Mouse (Mus musculus) forelimb bud, embryonic 11.5 days (tissue): ENCODE results near the gene Olfr1347.
A peak's percentile ranks its signal among the peaks of the same experiment; 100 is the strongest.
"Not testable (repeated sequence)": the region's sequence is repeated elsewhere in the genome, so short reads cannot be mapped to it uniquely, and the experiment has no call there.

Experiments
- DNase-seq: peaks from one replicate; pipeline ENCODE4 v3.0.0-alpha.2; 2012; ENCODE audit warnings: low read depth, low spot score

The Olfr1347 gene

DNA sequence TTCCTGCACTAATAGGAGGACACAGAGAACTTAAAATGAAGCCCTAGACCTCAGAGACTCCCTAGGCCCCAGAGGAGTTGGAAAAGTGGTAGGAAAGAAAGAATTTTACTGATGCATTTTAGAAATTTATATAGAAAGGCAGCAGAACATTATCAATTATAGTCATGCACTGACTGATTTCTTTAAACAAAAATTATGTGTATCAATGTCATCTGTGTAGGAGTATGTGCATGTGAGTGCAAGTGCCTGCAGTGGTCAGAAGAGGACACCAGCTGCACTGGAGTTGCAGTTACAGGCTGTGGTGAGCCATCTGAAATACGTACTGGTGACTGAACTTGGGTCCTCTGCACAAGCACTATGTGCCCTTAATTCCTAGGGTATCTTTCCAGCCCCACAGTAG is at the start of gene Olfr1347:
TSS of gene Olfr1347 (minus strand) at position 101 of the 400 bp plus-strand sequence.
- DNase-seq = no peak

DNA sequence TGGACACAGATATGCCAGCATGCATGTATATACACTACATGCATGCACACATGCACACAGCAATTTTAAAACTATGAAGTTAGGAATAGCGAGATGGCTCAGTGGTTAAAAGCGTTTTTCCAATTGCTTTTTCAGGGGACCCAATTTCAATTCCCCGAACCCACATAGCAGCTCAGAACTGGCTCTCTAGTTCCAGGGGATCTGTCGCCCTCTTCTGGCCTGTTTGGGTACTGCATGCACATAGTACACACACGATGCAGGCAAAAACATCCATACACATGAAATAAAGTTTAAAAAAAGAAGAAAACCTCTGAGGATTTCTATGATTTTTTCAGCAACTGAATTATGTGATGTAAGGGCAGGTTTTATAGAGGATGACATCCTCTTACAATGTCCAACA is 26.6 kb upstream of the Olfr1347 start:
- DNase-seq = peak; percentile 4

DNA sequence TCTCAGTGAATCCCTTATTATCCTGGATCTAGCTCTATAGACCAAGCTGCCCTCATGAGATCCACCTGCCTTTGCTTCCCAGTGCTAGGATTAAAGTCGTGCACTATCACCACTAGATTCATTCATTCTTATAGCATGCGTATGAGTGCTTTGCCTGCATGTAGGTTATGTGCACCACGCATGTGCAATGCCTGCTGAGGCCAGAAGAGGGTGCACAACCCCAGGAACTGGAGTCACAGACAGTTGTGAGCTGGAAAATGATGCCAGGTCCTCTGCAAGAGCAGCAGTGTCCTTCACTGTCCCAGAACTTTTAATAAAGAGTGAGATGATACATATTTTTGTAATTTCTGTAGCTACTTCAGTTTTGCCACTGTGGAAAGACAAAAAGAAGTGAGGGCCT is 25.4 kb upstream of the Olfr1347 start:
- no peak for DNase-seq

DNA sequence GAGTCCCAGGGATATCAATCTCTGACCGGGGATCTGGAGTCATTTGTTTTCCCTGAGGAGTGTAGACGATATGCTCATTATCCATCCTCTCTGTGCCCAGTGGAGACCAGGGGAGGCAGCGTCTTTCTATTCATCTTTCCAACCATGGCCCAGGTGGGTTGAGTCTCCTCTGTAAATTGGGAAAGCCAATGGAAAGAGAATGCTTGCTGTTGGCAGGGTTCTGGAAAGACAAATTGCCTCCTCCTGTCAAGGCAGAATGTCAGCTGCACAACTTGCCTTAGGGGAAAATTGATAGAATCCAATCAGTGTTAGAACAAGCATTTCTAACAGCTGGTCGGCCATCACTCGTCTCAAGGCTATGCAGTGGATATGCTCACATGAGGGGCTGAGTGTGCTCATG is 23.3 kb upstream of the Olfr1347 start, which contains the start of gene Olfr1349:
TSS of gene Olfr1349 (minus strand) at position 101 of the 400 bp plus-strand sequence.
- no peak for DNase-seq

DNA sequence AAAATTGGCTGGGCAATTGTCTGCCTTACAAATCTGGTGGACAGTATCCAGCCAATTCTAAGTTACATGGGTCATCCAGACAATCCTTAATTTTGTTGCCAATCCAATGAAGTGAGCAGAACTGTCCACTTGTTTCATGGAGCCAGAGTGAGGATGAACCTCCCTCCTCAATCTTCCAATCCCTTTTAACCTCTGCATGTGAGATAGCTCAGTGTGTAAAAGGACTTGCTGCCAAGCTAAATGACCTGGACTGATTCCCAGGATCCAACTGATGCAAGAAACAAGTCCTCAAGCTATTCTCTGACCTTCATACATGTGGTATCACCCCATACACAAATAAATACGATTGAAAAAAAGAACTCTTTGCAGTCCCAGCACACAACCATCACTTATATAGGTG is 22.1 kb upstream of the Olfr1347 start:
- no peak for DNase-seq

DNA sequence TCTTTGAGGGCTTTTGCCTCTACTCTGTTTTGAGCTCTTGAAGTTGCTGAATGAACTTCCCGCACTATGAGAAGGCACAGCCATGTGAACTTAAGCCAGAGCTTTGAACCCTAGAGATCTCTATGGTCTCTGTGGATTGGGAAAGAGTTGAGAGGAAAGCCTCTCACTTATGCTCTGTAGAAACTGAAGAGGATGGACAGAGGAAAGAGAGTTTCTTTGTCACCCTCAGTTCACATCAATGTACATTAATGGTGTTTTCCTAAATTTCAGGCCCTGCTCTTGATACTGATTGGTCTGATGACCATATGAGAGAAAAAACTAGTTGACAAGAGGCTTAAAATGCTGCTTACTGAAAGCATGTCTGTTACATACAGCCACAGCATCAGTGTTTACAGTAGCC is 9.1 kb upstream of the Olfr1347 start, which contains the start of gene Olfr1348:
TSS of gene Olfr1348 (minus strand) at position 101 of the 400 bp plus-strand sequence.
- DNase-seq = no peak

DNA sequence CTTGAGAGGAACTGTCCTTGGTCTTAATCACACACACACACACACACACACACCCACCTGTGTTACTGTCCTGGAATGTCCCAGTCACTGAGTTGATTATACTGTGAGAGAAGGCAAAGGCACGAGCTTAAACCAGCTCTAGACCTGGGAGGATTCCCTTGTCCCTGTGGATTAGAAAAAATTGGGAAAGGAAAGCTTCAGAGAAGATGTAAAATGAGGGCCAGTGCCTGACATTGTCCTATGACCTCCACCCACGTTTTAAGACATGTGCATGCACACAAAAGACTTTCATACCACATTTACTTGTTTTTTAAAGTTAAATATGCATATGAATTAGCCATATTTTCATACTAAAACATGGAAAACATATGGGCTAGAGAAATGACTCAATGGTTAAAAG is 12.7 kb downstream of the Olfr1347 start, which contains the start of gene Olfr5:
TSS of gene Olfr5 (minus strand) at position 101 of the 400 bp plus-strand sequence.
- no peak for DNase-seq

DNA sequence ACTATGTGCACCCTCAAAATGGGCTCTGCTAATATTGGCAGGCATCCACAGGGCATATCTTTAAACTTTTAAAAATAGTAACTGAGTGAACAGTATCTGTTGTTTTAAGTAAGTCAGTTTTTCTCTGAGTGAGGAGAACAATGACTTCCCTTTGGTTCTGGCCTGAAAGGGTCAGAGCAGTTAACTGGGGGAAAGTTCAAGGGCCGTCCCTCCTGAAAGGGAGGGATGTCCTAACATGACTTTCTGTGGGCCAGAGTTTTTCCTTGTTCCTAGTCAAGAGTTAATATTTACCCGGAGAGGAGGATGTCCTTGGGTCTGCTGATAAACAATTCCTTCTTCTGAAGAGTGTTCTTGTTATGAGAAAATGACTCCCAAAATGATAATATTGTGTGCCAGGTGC is 21.9 kb downstream of the Olfr1347 start:
- not testable (repeated sequence) for DNase-seq

DNA sequence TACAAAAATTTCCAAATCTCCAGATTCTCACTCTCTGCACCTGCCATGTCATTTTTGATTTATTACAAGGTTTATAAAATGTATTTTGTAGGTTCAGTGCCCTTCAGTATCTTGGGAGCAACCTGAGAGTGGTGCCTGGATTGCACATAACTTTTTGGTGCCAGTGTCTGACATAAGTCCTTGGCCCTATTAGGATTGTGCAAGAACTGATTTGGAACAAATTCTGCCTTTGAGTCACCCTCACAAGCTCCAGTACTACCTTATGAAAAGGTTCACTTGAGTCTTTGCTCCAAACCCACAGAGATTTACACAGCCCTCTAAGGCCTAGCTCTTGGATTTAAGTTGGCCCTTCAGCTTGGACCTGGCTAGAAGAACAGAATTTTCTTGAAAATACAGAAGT is 32.6 kb downstream of the Olfr1347 start, which contains the start of gene Olfr1346:
TSS of gene Olfr1346 (plus strand) at position 151 of the 400 bp plus-strand sequence.
- no peak for DNase-seq

DNA sequence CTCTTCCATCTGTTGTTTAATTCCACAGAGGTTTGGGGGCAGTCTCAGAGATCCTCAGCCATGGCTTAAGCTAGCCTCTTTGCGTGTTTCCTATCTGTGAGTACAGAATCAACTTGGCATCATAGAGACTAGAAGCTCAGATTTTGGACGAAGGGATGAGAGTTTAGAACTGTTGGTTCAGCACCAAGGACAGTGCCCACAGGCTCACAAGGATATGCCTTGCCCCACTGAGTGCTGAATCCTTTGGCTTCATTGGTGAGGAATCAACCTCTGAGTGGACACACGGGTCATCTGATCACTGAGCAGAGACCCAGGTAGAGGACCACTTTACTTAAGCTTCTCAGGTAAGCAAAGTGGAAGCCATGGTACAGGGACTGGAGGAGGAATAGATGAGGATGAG is 43.2 kb downstream of the Olfr1347 start:
- no peak for DNase-seq

DNA sequence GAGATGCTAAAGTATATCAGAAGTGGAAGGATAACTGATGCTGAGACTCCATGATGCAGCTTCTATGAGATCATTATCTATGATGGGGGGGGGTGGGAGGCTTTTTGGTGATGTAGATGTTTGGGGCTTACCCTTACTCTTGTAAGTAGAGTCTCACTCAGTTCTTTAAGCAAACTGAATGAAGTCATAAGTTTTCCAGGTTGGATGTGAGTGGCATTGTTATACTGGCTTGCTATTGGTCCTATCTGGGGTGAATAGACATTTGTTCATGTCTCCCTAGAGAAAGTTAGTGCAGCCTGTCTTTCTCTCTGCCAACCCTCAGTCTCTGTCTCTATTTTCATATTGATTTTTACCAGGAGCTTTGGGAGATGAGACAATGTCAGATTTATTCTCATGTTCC is 43.7 kb downstream of the Olfr1347 start, which contains the start of gene Olfr1336:
TSS of gene Olfr1336 (plus strand) at position 301 of the 400 bp plus-strand sequence.
- no peak for DNase-seq

DNA sequence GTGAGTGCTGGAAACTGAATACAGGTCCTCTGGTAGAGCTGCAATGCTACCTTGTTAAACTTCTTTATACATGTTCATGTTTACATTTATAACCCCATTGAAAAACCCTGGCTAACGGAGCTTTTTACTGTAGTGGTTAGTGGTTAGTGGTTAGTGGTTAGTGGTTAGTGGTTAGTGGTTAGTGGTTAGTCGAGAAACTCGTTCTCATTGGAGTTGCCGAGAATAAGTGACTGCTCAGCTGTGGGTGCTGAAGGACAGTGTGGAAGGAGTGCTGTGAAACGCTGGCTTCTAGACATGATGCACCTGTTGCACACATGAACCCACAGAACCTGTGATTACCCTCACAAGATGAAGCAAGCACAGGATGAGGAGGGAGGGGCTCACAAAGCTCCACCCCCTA is 51.8 kb downstream of the Olfr1347 start:
- DNase-seq = no peak

DNA sequence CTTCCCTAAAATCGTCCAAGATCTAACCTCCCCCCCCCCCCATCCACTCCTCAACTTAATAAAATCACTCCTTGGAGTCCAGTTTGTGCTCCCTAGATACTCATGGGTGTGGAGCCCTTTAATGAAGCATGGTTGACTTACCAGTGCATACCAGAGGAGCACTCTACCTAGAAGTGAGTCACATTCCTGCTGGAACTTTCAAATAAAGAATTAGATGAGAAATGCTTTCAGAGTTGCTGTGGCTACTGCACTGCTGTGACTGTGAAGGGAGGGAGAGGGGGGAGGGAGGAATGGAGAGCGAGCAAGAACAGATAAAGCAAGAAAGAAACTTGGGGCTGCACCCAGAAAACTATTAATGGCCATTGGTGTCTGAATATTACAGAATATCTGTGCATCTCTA is 58.4 kb downstream of the Olfr1347 start:
- DNase-seq = no peak

DNA sequence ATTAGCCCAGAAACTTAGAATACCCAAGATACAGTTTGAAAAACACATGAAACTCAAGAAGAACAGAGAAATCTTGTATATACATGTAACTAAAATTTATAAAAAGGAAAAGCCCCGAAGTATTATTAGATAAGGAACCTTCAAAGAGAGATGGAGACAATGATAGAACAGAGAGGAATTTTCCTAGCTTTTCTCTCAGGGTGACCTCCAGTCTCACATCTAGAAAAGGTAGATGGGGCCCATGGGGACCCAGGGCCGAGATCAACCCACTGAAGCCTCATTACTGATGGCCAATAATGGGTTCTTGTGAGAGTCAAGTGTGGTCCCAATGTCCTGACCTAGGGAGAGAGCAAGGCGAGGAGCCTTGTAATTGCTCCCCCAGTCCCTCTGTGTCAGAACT is 61.2 kb downstream of the Olfr1347 start, which contains the start of gene Olfr1344:
TSS of gene Olfr1344 (plus strand) at position 301 of the 400 bp plus-strand sequence.
- DNase-seq = no peak
